Mouse (Mus musculus) heart, embryonic 11.5 days (tissue): ENCODE results near the gene Gm11037. TPM values are rescaled to one million over a fixed set of nuclear protein-coding genes. Genes with fewer than 3 reads are reported as not detected.

ENCODE experiments used
- ATAC-seq: fragments of 200-750 bp; cut with Nextera tagmentation; replicated peaks from 2 replicates; pipeline ENCODE4 v1.8.0; 2017; ENCODE audit warnings: moderate library complexity; ENCODE audit not compliant: insufficient number of reproducible peaks, low FRiP score, low TSS enrichment
- H3K27ac ChIP-seq: fragments of 300-500 bp; sonication (generic); 2 replicates; pipeline ENCODE4 v1.5.1; 2014; ENCODE audit warnings: mild to moderate bottlenecking, low read depth, low read length
- H3K27me3 ChIP-seq: fragments of 300-500 bp; sonication (generic); 2 replicates; pipeline ENCODE4 v1.6.1; 2014; ENCODE audit warnings: mild to moderate bottlenecking, low read length, mixed read lengths; ENCODE audit not compliant: control insufficient read depth, insufficient read depth
- H3K36me3 ChIP-seq: fragments of 300-500 bp; sonication (generic); 2 replicates; pipeline ENCODE4 v1.6.1; 2014; ENCODE audit warnings: mild to moderate bottlenecking, low read length, moderate library complexity, mixed read lengths; ENCODE audit not compliant: control insufficient read depth, insufficient read depth
- H3K4me1 ChIP-seq: fragments of 300-500 bp; sonication (generic); 2 replicates; pipeline ENCODE4 v1.6.1; 2014; ENCODE audit warnings: low read length; ENCODE audit not compliant: control insufficient read depth, insufficient read depth
- H3K4me2 ChIP-seq: fragments of 300-500 bp; sonication (generic); 2 replicates; pipeline ENCODE4 v1.6.1; 2014; ENCODE audit warnings: mild to moderate bottlenecking, moderate library complexity
- H3K4me3 ChIP-seq: fragments of 300-500 bp; sonication (generic); 2 replicates; pipeline ENCODE4 v1.5.1; 2014; ENCODE audit warnings: low read depth, low read length
- H3K9ac ChIP-seq: fragments of 300-500 bp; sonication (generic); 2 replicates; pipeline ENCODE4 v1.6.1; 2014; ENCODE audit warnings: mild to moderate bottlenecking, low read depth, low read length, moderate library complexity
- H3K9me3 ChIP-seq: fragments of 300-500 bp; sonication (generic); replicated peaks from 2 replicates; pipeline ENCODE4 v1.6.1; 2016; ENCODE audit warnings: low read length; ENCODE audit not compliant: control insufficient read depth
- WGBS: fragments of 180-500 bp; shearing (Covaris S2); extraction: QIAGEN DNeasy Blood & Tissue Kit; methylation state at CpG from one replicate; pipeline ENCODE4 v1.1.7; 2014; ENCODE audit not compliant: insufficient replicate concordance; 5-methylcytosine and 5-hydroxymethylcytosine counted together
- polyA plus RNA-seq: library from polyadenylated mRNA; unstranded; fragments of >200 nt; fragmentation: Nextera tagmentation; extraction: Ambion mirVana; gene quantifications from 2 replicates; pipeline ENCODE4 v1.2.1, GENCODE M21; 2014

Gene Gm11037
- polyA plus RNA-seq, 1 experiment from 2014 or later: not detected

GRCm38 (mm10) chr2:131132111-131132888 lies 997 bp upstream of the Gm11037 start:
- Histone ChIP-seq H3K4me2 (no peak overlapping the region), H3K4me3 (no peak overlapping the region), H3K27ac (no peak overlapping the region), H3K4me1 (peaks cover 50% of the 10 kb centered on the region), H3K27me3 (no peaks in the 10 kb centered on the region), H3K36me3 (no peaks in the 10 kb centered on the region), H3K9me3 (no peaks in the 10 kb centered on the region), H3K9ac (no peak overlapping the region)
- WGBS: 57% methylated on average over 10 of the region's 10 CpGs
- ATAC-seq: no peak

DNA sequence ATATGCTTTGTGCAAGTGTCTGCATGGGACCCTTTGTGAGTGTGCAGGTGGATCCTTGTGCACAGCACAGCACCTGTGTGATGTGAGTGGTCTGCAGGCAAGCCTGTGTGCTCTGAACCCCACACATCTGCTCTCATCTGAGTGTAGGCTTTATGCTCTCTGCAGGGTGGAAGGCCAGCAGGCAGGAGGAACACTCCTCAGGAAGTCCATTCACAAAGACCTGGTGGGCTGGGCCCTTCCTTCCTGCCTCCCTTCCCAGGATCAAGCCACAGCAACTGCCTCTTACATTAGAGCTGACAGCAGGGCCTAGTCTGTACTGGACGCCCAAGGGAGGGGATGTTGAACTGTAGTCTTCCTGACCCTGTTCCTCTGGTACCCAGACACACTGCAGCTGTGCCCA lies 1.1 kb downstream of the Gm11037 start:
- Histone ChIP-seq H3K4me1 (peaks cover 37% of the 10 kb centered on the region), H3K9me3 (no peaks in the 10 kb centered on the region), H3K9ac (no peak overlapping the region), H3K36me3 (peaks cover 2% of the 10 kb centered on the region; the same call in 1 of the 2 replicates), H3K27me3 (no peaks in the 10 kb centered on the region), H3K27ac (peak overlapping the region; percentile 89), H3K4me2 (no peak overlapping the region), H3K4me3 (no peak overlapping the region)
- 36% methylated on average over 1 of the region's 1 CpGs for WGBS
- ATAC-seq: no peak

GRCm38 (mm10) chr2:131134826-131135400 lies 1.6 kb downstream of the Gm11037 start:
- Histone ChIP-seq H3K4me1 (peaks cover 38% of the 10 kb centered on the region), H3K27me3 (no peaks in the 10 kb centered on the region), H3K9ac (peak overlapping the region; percentile 61; the same call in 1 of the 2 replicates), H3K4me3 (no peak overlapping the region), H3K4me2 (no peak overlapping the region; the same call in 1 of the 2 replicates), H3K27ac (peak overlapping the region; percentile 89), H3K36me3 (peaks cover 2% of the 10 kb centered on the region; the same call in 1 of the 2 replicates), H3K9me3 (no peaks in the 10 kb centered on the region)
- ATAC-seq: no peak
- WGBS: 57% methylated on average over 8 of the region's 8 CpGs

- Histone ChIP-seq H3K9me3 (no peaks in the 10 kb centered on the region), H3K9ac (peak overlapping the region; percentile 61), H3K36me3 (peaks cover 2% of the 10 kb centered on the region; the same call in 1 of the 2 replicates), H3K4me3 (0 out of 2 replicates have a peak overlapping the region, but pooled peaks have one; percentile 5), H3K27me3 (no peaks in the 10 kb centered on the region), H3K4me2 (peak overlapping the region; percentile 52), H3K4me1 (peaks cover 45% of the 10 kb centered on the region), H3K27ac (peak overlapping the region; percentile 89)
- WGBS: 13% methylated on average over 11 of the region's 11 CpGs
- ATAC-seq: peak; percentile 92
Measured at GRCm38 (mm10) chr2:131135521-131136139, 2.3 kb downstream of the Gm11037 start.

GRCm38 (mm10) chr2:131138296-131138695 lies 5.0 kb downstream of the Gm11037 start:
- H3K4me1 ChIP-seq: peaks cover 46% of the 10 kb centered on the region
- WGBS: 81% methylated on average over 4 of the region's 4 CpGs

GRCm38 (mm10) chr2:131138760-131139159 lies 5.5 kb downstream of the Gm11037 start:
- Histone ChIP-seq H3K27ac (no peak overlapping the region; the same call in 1 of the 2 replicates), H3K4me3 (no peak overlapping the region), H3K9me3 (no peaks in the 10 kb centered on the region), H3K36me3 (peaks cover 2% of the 10 kb centered on the region; the same call in 1 of the 2 replicates), H3K27me3 (no peaks in the 10 kb centered on the region; the same call in 1 of the 2 replicates), H3K4me1 (peaks cover 46% of the 10 kb centered on the region), H3K9ac (no peak overlapping the region), H3K4me2 (no peak overlapping the region)
- 92% methylated on average over 7 of the region's 7 CpGs for WGBS
- ATAC-seq: no peak

More at GRCm38 (mm10) chr2:131138296-131138695, 5.0 kb downstream of the Gm11037 start:
- H3K27ac ChIP-seq: no peak overlapping the region
- no peaks in the 10 kb centered on the region; the same call in 1 of the 2 replicates for H3K27me3 ChIP-seq
- no peaks in the 10 kb centered on the region for H3K9me3 ChIP-seq
- no peak overlapping the region for H3K4me2 ChIP-seq
- peaks cover 2% of the 10 kb centered on the region; the same call in 1 of the 2 replicates for H3K36me3 ChIP-seq
- no peak for ATAC-seq
- no peak overlapping the region for H3K4me3 ChIP-seq
- H3K9ac ChIP-seq: no peak overlapping the region

DNA sequence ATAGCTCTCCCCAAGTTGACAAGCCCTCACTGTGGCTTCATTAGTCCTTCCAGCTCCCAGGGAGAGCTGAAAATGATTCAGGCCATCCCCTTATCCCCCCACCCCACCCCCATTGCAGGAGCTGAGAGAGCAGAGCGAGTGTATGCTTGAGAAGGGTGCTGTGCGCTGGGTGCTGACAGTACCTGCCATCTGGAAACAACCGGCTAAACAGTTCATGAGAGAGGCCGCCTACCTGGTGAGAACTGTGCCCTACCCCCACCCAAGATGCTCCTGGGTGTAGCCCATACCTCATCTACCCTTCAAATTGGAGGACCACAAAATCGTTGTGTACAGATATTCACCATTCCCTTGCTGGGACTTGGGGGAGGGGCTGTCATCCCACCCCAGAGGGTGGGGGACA lies 6.0 kb downstream of the Gm11037 start:
- 84% methylated on average over 5 of the region's 5 CpGs for WGBS
- H3K27me3 ChIP-seq: no peaks in the 10 kb centered on the region; the same call in 1 of the 2 replicates
- no peak overlapping the region for H3K4me2 ChIP-seq
- no peak overlapping the region; the same call in 1 of the 2 replicates for H3K27ac ChIP-seq
- no peak overlapping the region for H3K4me3 ChIP-seq
- ATAC-seq: no peak
- H3K4me1 ChIP-seq: peaks cover 42% of the 10 kb centered on the region
- peaks cover 2% of the 10 kb centered on the region; the same call in 1 of the 2 replicates for H3K36me3 ChIP-seq
- no peak overlapping the region for H3K9ac ChIP-seq
- H3K9me3 ChIP-seq: no peaks in the 10 kb centered on the region

GRCm38 (mm10) chr2:131139886-131140532 lies 6.7 kb downstream of the Gm11037 start:
- H3K36me3 ChIP-seq: peaks cover 8% of the 10 kb centered on the region
- no peak overlapping the region for H3K9ac ChIP-seq
- H3K4me2 ChIP-seq: no peak overlapping the region
- no peaks in the 10 kb centered on the region for H3K9me3 ChIP-seq
- no peak for ATAC-seq
- peaks cover 2% of the 10 kb centered on the region; the same call in 1 of the 2 replicates for H3K27me3 ChIP-seq
- peaks cover 38% of the 10 kb centered on the region for H3K4me1 ChIP-seq
- WGBS: 25% methylated on average over 5 of the region's 5 CpGs
- peak overlapping the region; percentile 69 for H3K27ac ChIP-seq
- H3K4me3 ChIP-seq: no peak overlapping the region
